ENCODE assay signal across 12 mouse cellular contexts in genomic region chr6:146009163-146009915, GRCm38 (mm10).
DNase-seq lines count a peak whose midpoint lies in the region; ATAC-seq lines count a peak whose summit lies in the region.
"Had no signal": no experiment of that assay in that cellular context is flagged by ENCODE, and none has a peak within 500 bp of the region (broad histone marks: within the 10 kb centered on the region; RNA-seq: fewer than 3 reads in every experiment).

No protein-coding gene starts in this region.

- 0 out of 2 replicates have a peak, but pooled peaks cover 5% of the 10 kb centered on the region for H3K27me3 ChIP-seq in embryonic facial prominence, embryonic 14.5 days (replicated peaks; ENCODE audit: control insufficient read depth, insufficient read depth, low read length)
- H3K27me3 ChIP-seq in embryonic facial prominence, embryonic 10.5 days (replicated peaks; ENCODE audit: low read depth, poor library complexity, severe bottlenecking) = peaks cover 22% of the 10 kb centered on the region
- H3K27me3 ChIP-seq in hindbrain, embryonic 10.5 days (ENCODE audit: insufficient read depth, poor library complexity, severe bottlenecking) = no peaks in the 10 kb centered on the region
- no peaks in the 10 kb centered on the region for H3K27me3 ChIP-seq in hindbrain, embryonic 11.5 days (ENCODE audit: control insufficient read depth, insufficient read depth, low read length)
- no peaks in the 10 kb centered on the region for H3K27me3 ChIP-seq in neural tube, embryonic 13.5 days

- 70% methylated on average over 10 of the region's 10 CpGs for whole genome bisulfite sequencing in embryonic facial prominence, embryonic 14.5 days
- 68% methylated on average over 10 of the region's 10 CpGs for WGBS in embryonic facial prominence, embryonic 10.5 days
- WGBS in hindbrain, embryonic 10.5 days = 53% methylated on average over 10 of the region's 10 CpGs
- WGBS in hindbrain, embryonic 11.5 days = 56% methylated on average over 10 of the region's 10 CpGs
- WGBS in neural tube, embryonic 13.5 days = 63% methylated on average over 10 of the region's 10 CpGs

- no peaks in the 10 kb centered on the region for H3K9me3 ChIP-seq in embryonic facial prominence, embryonic 14.5 days (ENCODE audit: control insufficient read depth, low read length)
- H3K9me3 ChIP-seq in embryonic facial prominence, embryonic 10.5 days = no peaks in the 10 kb centered on the region
- H3K9me3 ChIP-seq in hindbrain, embryonic 10.5 days = no peaks in the 10 kb centered on the region
- H3K9me3 ChIP-seq in hindbrain, embryonic 11.5 days (ENCODE audit: control insufficient read depth, low read length) = no peaks in the 10 kb centered on the region
- H3K9me3 ChIP-seq in neural tube, embryonic 13.5 days = no peaks in the 10 kb centered on the region

- H3K36me3 ChIP-seq in embryonic facial prominence, embryonic 14.5 days (ENCODE audit: control insufficient read depth, insufficient read depth, low read length) = no peaks in the 10 kb centered on the region
- H3K36me3 ChIP-seq in embryonic facial prominence, embryonic 10.5 days (replicated peaks) = no peaks in the 10 kb centered on the region
- H3K36me3 ChIP-seq in hindbrain, embryonic 10.5 days = no peaks in the 10 kb centered on the region
- no peaks in the 10 kb centered on the region for H3K36me3 ChIP-seq in hindbrain, embryonic 11.5 days (ENCODE audit: control insufficient read depth, insufficient read depth, low read length)
- no peaks in the 10 kb centered on the region for H3K36me3 ChIP-seq in neural tube, embryonic 13.5 days

- H3K4me2 ChIP-seq in embryonic facial prominence, embryonic 14.5 days (ENCODE audit: low read depth, low read length) = no peak overlapping the region
- H3K4me2 ChIP-seq in hindbrain, embryonic 11.5 days (replicated peaks; ENCODE audit: low read depth, low read length) = no peak overlapping the region
- H3K4me2 ChIP-seq in neural tube, embryonic 13.5 days = no peak overlapping the region

- H3K4me1 ChIP-seq in embryonic facial prominence, embryonic 14.5 days (ENCODE audit: control insufficient read depth, insufficient read depth, low read length) = peaks cover 33% of the 10 kb centered on the region
- H3K4me1 ChIP-seq in embryonic facial prominence, embryonic 10.5 days = peaks cover 39% of the 10 kb centered on the region
- peaks cover 39% of the 10 kb centered on the region for H3K4me1 ChIP-seq in hindbrain, embryonic 10.5 days (replicated peaks)
- no peaks in the 10 kb centered on the region; the same call in 1 of the 2 replicates for H3K4me1 ChIP-seq in hindbrain, embryonic 11.5 days (replicated peaks; ENCODE audit: control insufficient read depth, insufficient read depth, low read length)
- peaks cover 39% of the 10 kb centered on the region for H3K4me1 ChIP-seq in neural tube, embryonic 13.5 days (replicated peaks)

- H3K27ac ChIP-seq in embryonic facial prominence, embryonic 14.5 days (replicated peaks; ENCODE audit: low read depth, low read length) = peak overlapping the region; percentile 66; the same call in 1 of the 2 replicates
- H3K27ac ChIP-seq in embryonic facial prominence, embryonic 10.5 days (replicated peaks) = no peak overlapping the region
- peak overlapping the region; percentile 70; the same call in 1 of the 2 replicates for H3K27ac ChIP-seq in hindbrain, embryonic 10.5 days
- H3K27ac ChIP-seq in hindbrain, embryonic 11.5 days (ENCODE audit: low read depth, low read length) = no peak overlapping the region
- peak overlapping the region; percentile 69 for H3K27ac ChIP-seq in neural tube, embryonic 13.5 days (replicated peaks)

- H3K9ac ChIP-seq in embryonic facial prominence, embryonic 14.5 days (ENCODE audit: low read depth, low read length) = no peak overlapping the region
- H3K9ac ChIP-seq in hindbrain, embryonic 11.5 days (ENCODE audit: low read depth, low read length) = no peak overlapping the region
- H3K9ac ChIP-seq in neural tube, embryonic 13.5 days = no peak overlapping the region

- no peak overlapping the region for H3K4me3 ChIP-seq in embryonic facial prominence, embryonic 14.5 days (ENCODE audit: low read depth, low read length)
- H3K4me3 ChIP-seq in embryonic facial prominence, embryonic 10.5 days = no peak overlapping the region
- H3K4me3 ChIP-seq in hindbrain, embryonic 10.5 days = no peak overlapping the region
- no peak overlapping the region for H3K4me3 ChIP-seq in hindbrain, embryonic 11.5 days (ENCODE audit: low read depth, low read length)
- H3K4me3 ChIP-seq in neural tube, embryonic 13.5 days = no peak overlapping the region

- DNase-seq in embryonic facial prominence, embryonic 14.5 days (ENCODE audit: low spot score) = no peak
- DNase-seq in embryonic facial prominence, embryonic 10.5 days (ENCODE audit: low spot score) = no peak
- no peak for DNase-seq in hindbrain, embryonic 10.5 days (ENCODE audit: low spot score)
- DNase-seq in hindbrain, embryonic 11.5 days (ENCODE audit: low spot score) = no peak
- DNase-seq in cerebellum, adult 9-10 months = peak; percentile 39
- DNase-seq in c-Kit-positive CD71-positive TER-119-positive erythroid progenitor cells, embryonic 14.5 days (ENCODE audit: low spot score) = no peak
- DNase-seq in left cerebral cortex, adult 11 months (ENCODE audit: low spot score) = no peak
- DNase-seq: adrenal gland, postnatal 25 days; liver; right cerebral cortex, postnatal 14 days; thymus, adult 2 months had no signal

- ATAC-seq in embryonic facial prominence, embryonic 14.5 days (ENCODE audit: low read depth) = no peak
- no peak for ATAC-seq in hindbrain, embryonic 11.5 days (ENCODE audit: low FRiP score)
- peak; percentile 52; the same call in 1 of the 2 replicates for ATAC-seq in neural tube, embryonic 13.5 days (ENCODE audit: low read depth)

Comparison
In these comparisons a context has a peak if more than half of its experiments do, and no peak if none do; other contexts are left out.
1. H3K27ac ChIP-seq: peak in embryonic facial prominence, embryonic 14.5 days (single experiment), hindbrain, embryonic 10.5 days (single experiment) and neural tube, embryonic 13.5 days (single experiment); none in embryonic facial prominence, embryonic 10.5 days (single experiment) and hindbrain, embryonic 11.5 days (single experiment).